Mouse (Mus musculus) ES-Bruce4 (cell line): ENCODE data around the gene Lpcat3. TPM values are rescaled to one million over a fixed set of nuclear protein-coding genes. Genes with fewer than 3 reads are reported as not detected.

Experiments used
- H3K27ac ChIP-seq: 2 replicates; pipeline ENCODE4 v1.5.1; 2012; ENCODE audit warnings: low read length, inconsistent platforms; ENCODE audit not compliant: insufficient read depth
- H3K27me3 ChIP-seq: 2 replicates; pipeline ENCODE4 v1.6.1; 2012; ENCODE audit warnings: mild to moderate bottlenecking, low read length, inconsistent platforms; ENCODE audit not compliant: control insufficient read depth, poor library complexity, insufficient read depth, severe bottlenecking
- H3K36me3 ChIP-seq: 2 replicates; pipeline ENCODE4 v1.6.1; 2012; ENCODE audit warnings: inconsistent platforms, mild to moderate bottlenecking, low read length, moderate library complexity; ENCODE audit not compliant: control insufficient read depth, poor library complexity, insufficient read depth, severe bottlenecking
- H3K4me1 ChIP-seq: one replicate; pipeline ENCODE4 v1.8.1; 2011; ENCODE audit warnings: low read length; ENCODE audit not compliant: control insufficient read depth, insufficient read depth
- H3K4me3 ChIP-seq: 2 replicates; pipeline ENCODE4 v1.5.1; 2011; ENCODE audit warnings: low read depth, mild to moderate bottlenecking, low read length
- H3K9ac ChIP-seq: 2 replicates; pipeline ENCODE4 v1.6.1; 2012; ENCODE audit warnings: low read depth, mild to moderate bottlenecking, inconsistent platforms; ENCODE audit not compliant: poor library complexity, severe bottlenecking
- H3K9me3 ChIP-seq: replicated peaks from 2 replicates; pipeline ENCODE4 v1.6.1; 2012; ENCODE audit warnings: mild to moderate bottlenecking, low read length, inconsistent platforms; ENCODE audit not compliant: control insufficient read depth, poor library complexity, insufficient read depth, severe bottlenecking
- CTCF ChIP-seq: IDR thresholded peaks from one replicate; pipeline ENCODE4 v1.8.1; 2011; ENCODE audit warnings: low read depth, low read length
- EP300 ChIP-seq: IDR thresholded peaks from 2 replicates; pipeline ENCODE4 v1.6.1; 2011; ENCODE audit warnings: low read depth, low read length; ENCODE audit not compliant: insufficient read depth
- POLR2A ChIP-seq: IDR thresholded peaks from one replicate; pipeline ENCODE4 v1.8.1; 2011; ENCODE audit warnings: low read length; ENCODE audit not compliant: insufficient read depth
- polyA plus RNA-seq: library from polyadenylated mRNA; stranded (reverse); fragments of >200 nt; gene quantifications from 2 replicates; pipeline ENCODE4 v1.2.4, GENCODE M21; 2011; ENCODE audit warnings: low read depth; ENCODE audit not compliant: missing spikeins, insufficient read depth, insufficient read length

The Lpcat3 gene
- polyA plus RNA-seq, 1 experiment: 69.3 TPM

DNA sequence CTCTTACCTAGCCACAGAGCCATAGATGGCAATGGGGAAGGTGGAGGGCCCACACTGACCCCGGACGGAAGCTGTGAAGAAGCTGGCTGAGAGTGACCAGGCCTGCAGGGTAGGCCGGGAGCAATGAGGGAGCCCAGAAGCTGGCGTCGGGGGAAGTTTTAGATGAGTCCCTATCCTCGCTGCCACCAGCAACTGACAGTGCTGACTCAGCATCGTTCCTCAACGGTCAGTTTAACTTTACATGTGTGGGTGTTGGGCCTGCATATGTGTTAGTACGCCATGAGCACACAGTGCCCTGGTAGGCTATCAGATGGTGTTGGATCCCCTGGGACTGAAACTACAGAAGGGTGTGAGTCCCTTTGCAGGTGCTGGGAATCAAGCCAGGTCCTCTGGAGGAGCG lies 61.6 kb downstream of the Lpcat3 start:
- Histone ChIP-seq H3K4me1 (no peaks in the 10 kb centered on the region), H3K27me3 (no peaks in the 10 kb centered on the region), H3K4me3 (no peak overlapping the region), H3K9ac (no peak overlapping the region), H3K27ac (no peak overlapping the region), H3K9me3 (no peaks in the 10 kb centered on the region), H3K36me3 (no peaks in the 10 kb centered on the region)
- no peak for TF ChIP-seq POLR2A

DNA sequence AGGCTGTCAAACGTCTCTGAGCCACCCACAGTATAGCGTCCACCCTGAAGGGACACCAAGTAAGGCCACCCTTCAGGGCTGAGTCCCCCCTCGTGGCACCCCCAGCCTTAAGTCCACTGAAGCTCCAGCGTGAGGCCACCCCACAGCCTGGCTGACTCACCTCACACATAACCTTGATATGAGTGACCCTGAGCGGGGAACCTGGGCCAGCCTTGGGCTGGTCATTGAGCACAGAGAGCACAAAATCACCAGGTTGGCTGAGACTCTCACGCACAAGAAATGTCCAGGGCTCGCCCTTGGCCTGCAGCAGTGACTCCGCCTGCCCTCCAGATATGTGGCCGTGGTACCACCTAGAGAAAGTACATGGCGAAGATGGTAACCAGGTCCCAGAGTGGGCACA lies 65.8 kb downstream of the Lpcat3 start:
- no peak overlapping the region for H3K4me3 ChIP-seq
- H3K27me3 ChIP-seq: no peaks in the 10 kb centered on the region
- no peak for TF ChIP-seq CTCF
- TF ChIP-seq POLR2A: no peak
- no peak for TF ChIP-seq EP300
- no peak overlapping the region for H3K9ac ChIP-seq
- H3K27ac ChIP-seq: no peak overlapping the region
- H3K36me3 ChIP-seq: no peaks in the 10 kb centered on the region
- H3K4me1 ChIP-seq: peaks cover 9% of the 10 kb centered on the region
- H3K9me3 ChIP-seq: no peaks in the 10 kb centered on the region

GRCm38 (mm10) chr6:124729850-124730705 lies 67.3 kb downstream of the Lpcat3 start:
- Histone ChIP-seq H3K36me3 (no peaks in the 10 kb centered on the region), H3K27me3 (no peaks in the 10 kb centered on the region), H3K4me1 (peaks cover 9% of the 10 kb centered on the region), H3K27ac (no peak overlapping the region), H3K4me3 (no peak overlapping the region), H3K9ac (no peak overlapping the region), H3K9me3 (no peaks in the 10 kb centered on the region)
- TF ChIP-seq EP300: no peak
- no peak for TF ChIP-seq POLR2A
- no peak for TF ChIP-seq CTCF

DNA sequence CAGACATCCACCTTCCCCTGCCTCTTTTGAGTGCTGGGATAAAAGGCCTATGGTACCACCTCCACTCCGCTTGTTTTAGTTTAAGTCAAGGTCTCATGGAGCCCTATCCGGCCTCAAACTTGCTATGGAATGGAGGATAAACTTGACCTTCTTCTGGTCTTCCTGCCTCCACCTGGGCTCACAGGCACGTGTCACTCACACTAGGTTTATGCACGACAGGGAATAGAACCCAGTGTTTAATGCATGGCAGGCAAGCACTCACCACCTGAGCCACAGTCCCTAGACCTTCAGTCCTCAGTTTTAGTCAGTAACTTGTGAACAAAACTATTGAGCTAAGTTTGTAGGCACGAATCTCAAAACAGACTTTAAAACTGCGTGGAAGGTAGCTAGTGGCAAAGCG lies 68.2 kb downstream of the Lpcat3 start:
- TF ChIP-seq EP300 (no peak), CTCF (no peak), POLR2A (no peak)
- Histone ChIP-seq H3K4me1 (peaks cover 9% of the 10 kb centered on the region), H3K27ac (no peak overlapping the region), H3K27me3 (no peaks in the 10 kb centered on the region), H3K4me3 (no peak overlapping the region), H3K9ac (no peak overlapping the region), H3K36me3 (no peaks in the 10 kb centered on the region), H3K9me3 (no peaks in the 10 kb centered on the region)

GRCm38 (mm10) chr6:124732476-124733370 lies 69.9 kb downstream of the Lpcat3 start:
- peaks cover 9% of the 10 kb centered on the region for H3K4me1 ChIP-seq
- no peaks in the 10 kb centered on the region for H3K9me3 ChIP-seq
- TF ChIP-seq EP300 (peak; percentile 79), CTCF (no peak), POLR2A (peak; percentile 26)
- no peaks in the 10 kb centered on the region for H3K36me3 ChIP-seq
- H3K27me3 ChIP-seq: no peaks in the 10 kb centered on the region
- H3K27ac ChIP-seq: peak overlapping the region; percentile 41
- peak overlapping the region; percentile 60 for H3K4me3 ChIP-seq
- H3K9ac ChIP-seq: peak overlapping the region; percentile 43

- Histone ChIP-seq H3K4me1 (peaks cover 9% of the 10 kb centered on the region), H3K27ac (no peak overlapping the region), H3K9me3 (no peaks in the 10 kb centered on the region), H3K27me3 (no peaks in the 10 kb centered on the region), H3K36me3 (no peaks in the 10 kb centered on the region), H3K9ac (no peak overlapping the region), H3K4me3 (no peak overlapping the region)
- TF ChIP-seq EP300 (no peak), CTCF (no peak), POLR2A (no peak)
Measured at GRCm38 (mm10) chr6:124734417-124734816, 71.6 kb downstream of the Lpcat3 start.
